Mouse (Mus musculus) limb, embryonic 15.5 days (tissue): ENCODE results near the gene Olfr983. TPM values are rescaled to one million over a fixed set of nuclear protein-coding genes. Genes with fewer than 3 reads are reported as not detected.

Experiments
- polyA plus RNA-seq: library from polyadenylated mRNA; unstranded; fragments of >200 nt; fragmentation: Nextera tagmentation; extraction: Ambion mirVana; gene quantifications from 2 replicates; pipeline ENCODE4 v1.2.1, GENCODE M21; 2015

Olfr983 gene
- polyA plus RNA-seq, 1 experiment from 2014 or later = not detected

Other genes with a start within 250 kb of the Olfr983 start
- not detected in 2 replicates for gene Olfr972, start 227.2 kb downstream of the Olfr983 start, polyA plus RNA-seq
- gene Olfr229, start 186.3 kb downstream of the Olfr983 start, polyA plus RNA-seq = not detected in 2 replicates
- gene Olfr974, start 156.1 kb downstream of the Olfr983 start, polyA plus RNA-seq = not detected in 2 replicates
- gene Olfr975, start 141.5 kb downstream of the Olfr983 start, polyA plus RNA-seq = not detected in 2 replicates
- gene Olfr976, start 132.5 kb downstream of the Olfr983 start, polyA plus RNA-seq = not detected in 2 replicates
- not detected in 2 replicates for gene Olfr978, start 101.5 kb downstream of the Olfr983 start, polyA plus RNA-seq
- gene Olfr979, start 90.1 kb downstream of the Olfr983 start, polyA plus RNA-seq = not detected in 2 replicates
- not detected in 2 replicates for gene Olfr980, start 84.0 kb downstream of the Olfr983 start, polyA plus RNA-seq
- not detected in 2 replicates for gene Olfr981, start 72.1 kb downstream of the Olfr983 start, polyA plus RNA-seq
- gene Olfr982, start 19.8 kb downstream of the Olfr983 start, polyA plus RNA-seq = not detected in 2 replicates
- gene Olfr984, start 20.6 kb upstream of the Olfr983 start, polyA plus RNA-seq = not detected in 2 replicates
- gene Olfr985, start 36.6 kb upstream of the Olfr983 start, polyA plus RNA-seq = not detected in 2 replicates
- not detected in 2 replicates for gene Tmem225, start 54.5 kb upstream of the Olfr983 start, polyA plus RNA-seq
- gene Olfr986, start 87.3 kb upstream of the Olfr983 start, polyA plus RNA-seq = not detected in 2 replicates
- gene Zfp202, start 98.7 kb upstream of the Olfr983 start, polyA plus RNA-seq = 4.7 and 4.9 TPM in 2 replicates
- 11.0 and 30.2 TPM in 2 replicates for gene Scn3b, start 175.6 kb upstream of the Olfr983 start, polyA plus RNA-seq